Mouse (Mus musculus) embryo, embryonic 9.5 days (tissue): ENCODE data around the gene Blnk.
A peak's percentile ranks its signal among the peaks of the same experiment; 100 is the strongest.

ENCODE experiments used
- DNase-seq: peaks from one replicate; pipeline ENCODE4 v3.0.0-alpha.2; 2017; ENCODE audit errors: extremely low spot score

The Blnk gene

DNA sequence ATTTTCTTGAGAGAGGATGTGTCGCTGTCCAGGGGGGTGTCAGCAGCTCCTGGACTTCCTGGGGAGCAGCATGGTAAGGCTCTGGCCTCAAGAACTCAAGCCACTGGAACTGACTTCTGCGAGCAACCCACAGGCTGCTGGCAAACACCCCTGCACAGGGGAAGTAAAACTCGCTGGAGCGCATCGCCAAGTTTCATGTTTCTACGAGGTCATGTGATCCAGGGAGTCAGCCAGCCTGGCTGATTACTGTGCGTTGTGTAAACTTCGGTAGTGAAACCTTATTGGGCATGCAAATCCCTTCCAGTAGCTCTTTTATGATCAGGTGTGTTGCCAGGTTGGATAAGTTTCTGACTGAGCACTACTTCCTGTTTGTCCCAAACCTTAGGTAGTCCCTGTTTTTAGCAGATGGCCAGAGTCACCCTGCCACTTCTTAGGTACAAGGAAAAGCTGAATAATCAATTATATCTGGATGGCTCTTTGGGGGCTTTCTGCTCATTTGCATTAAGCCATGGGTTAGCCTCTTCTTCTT is at the start of gene Blnk:
Gene Blnk (minus strand): TSS at position 479 of the 529 bp plus-strand sequence.
- DNase-seq: no peak

DNA sequence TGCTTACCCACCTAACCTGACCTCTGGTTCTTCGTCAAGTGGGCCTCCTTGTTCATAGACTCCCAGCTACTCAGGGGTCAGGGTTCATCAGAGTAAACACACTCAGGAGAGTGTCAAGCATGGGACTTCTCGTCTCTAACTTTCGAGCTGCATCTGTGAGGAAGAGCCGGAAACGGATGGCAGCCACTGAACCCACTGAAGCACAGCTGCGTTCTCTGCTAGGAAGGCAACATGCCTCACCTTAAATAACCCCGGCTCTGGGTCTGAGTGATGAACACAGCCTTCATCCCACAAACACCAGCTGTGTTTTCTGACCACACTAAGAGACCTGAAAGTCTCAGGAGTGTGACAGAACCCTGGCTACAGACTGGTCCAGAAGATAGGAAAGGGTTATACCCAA is 44.8 kb upstream of the Blnk start:
- no peak for DNase-seq

DNA sequence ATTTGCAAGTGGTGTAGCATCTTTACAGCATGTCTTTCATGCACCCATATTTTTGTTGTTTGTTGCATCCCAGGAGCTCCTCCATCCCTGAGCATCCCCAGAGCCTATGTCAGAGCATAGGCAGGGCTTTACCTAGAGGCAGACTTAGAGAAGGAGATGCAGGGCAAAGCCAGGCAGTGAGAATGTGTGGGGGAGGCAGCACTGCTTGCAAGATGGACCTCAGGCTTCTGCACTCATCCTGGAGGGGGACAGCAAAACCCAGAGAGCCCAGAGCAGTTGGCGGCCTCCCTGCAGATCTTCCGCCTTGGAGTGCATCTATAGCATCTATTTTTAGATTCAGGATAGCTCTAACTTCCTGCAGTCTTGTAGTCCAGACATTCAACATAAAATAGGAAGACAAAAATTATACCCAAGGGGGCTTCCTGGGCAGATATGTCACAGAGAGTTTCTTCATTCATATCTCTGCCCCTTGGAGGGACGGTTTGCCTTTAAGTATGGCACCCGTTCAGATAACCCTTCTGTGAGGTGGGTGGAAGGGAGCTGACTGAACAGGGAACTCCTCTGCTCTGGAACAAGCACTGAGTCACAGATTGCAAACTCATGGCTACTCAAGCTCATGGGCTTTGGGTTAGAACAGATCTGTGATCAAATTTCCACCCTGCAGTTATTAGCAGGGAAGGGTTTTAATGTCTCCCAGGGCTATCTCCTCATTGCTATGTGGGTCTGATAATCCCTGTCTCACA is 41.6 kb upstream of the Blnk start:
- no peak for DNase-seq

DNA sequence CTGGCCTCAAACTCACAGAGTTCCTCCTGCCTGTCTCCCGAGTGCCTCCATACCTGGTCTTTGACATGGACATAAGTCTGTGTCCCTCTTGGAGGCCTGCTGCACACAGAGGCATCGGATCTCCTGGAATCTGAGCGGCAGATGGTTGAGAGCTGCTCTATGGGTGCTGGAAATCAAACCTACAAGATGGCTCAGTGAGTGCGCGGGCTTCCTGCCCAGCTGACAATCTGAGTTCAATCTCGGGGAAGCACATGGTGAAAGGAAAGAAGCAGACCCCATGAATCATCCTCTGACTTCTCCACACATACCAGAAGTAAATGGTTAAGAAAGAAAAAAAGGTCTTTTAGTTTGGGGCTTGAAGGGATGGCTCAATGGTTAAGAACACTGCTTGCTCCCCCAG is 37.5 kb upstream of the Blnk start:
- no peak for DNase-seq

DNA sequence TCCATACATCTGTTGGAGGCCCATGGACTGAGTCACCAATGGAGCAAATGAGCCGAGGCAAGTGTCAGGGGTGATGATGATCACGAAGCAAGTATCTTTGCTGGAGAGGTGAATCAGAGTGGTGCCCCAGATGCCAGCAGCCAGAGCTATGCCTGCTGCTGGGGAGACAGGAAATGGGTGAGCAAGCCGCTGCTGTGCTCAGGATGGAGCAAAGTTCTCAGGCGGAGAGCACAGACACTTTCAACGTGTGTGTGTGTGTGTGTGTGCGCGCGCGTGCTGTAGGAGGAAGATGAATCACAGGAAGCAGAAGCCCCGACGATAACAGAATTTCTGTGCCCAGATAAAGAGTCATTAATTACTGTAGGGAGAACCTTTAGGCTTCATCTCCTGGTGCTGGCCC is 36.7 kb upstream of the Blnk start:
- no peak for DNase-seq

DNA sequence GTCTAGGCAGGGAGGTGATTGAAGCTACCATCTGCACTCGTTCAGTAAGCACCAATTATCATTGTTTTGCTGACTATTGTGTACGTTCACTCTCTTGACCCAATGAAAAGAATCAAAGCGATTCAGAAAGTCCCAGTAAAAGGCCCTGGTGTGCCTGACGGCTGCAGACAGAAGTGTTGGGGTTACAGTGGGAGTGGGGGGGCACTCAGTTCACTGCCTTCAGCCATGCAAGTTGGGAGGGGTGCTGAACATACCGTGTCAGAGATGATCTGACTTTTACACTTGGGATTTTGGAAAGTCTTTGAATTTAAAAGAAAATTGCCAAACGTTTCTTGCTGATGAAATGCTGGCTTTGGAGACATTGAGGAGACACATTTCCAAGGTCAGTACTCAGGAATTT is 35.8 kb upstream of the Blnk start:
- DNase-seq: no peak

DNA sequence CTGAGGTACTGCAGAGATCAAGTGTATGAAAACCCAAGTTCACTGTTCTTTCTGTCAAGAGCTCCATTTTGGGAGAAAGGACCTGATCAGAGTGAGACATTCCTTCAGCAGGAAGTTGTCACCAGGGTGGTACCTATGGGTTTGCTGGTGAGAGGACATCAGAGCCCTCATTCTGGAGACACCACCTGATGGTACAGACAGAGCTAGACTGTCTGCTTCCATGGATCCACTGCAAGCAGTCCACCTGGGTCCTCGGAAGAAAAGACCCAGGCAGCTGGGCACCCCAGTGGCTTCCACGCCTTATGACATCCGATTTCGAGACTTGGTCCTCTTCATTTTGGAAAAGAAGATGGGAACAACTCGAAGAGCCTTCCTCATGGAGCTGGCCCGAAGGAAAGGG is 34.9 kb upstream of the Blnk start, which contains the start of gene Dntt:
Gene Dntt (plus strand): TSS at position 57 of the 400 bp plus-strand sequence.
- DNase-seq: no peak

DNA sequence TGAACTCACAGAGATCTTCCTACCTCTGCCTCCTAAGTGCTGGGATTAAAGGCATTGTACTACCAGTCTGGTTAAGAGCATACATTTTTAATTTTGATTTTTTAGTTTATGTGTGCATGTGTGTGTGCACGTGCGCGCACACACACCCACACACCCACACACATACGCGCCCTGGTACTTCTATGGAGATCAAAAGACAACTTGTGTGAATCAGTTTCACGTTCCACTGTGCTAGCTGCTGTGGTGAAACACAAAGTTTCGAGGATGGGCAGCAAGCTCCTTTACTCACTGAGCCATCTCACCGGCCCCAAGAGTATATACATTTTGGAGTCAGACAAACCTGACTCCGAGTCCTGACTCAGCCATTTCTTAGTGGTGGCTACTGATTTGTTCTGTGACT is 33.3 kb upstream of the Blnk start:
- DNase-seq: no peak

DNA sequence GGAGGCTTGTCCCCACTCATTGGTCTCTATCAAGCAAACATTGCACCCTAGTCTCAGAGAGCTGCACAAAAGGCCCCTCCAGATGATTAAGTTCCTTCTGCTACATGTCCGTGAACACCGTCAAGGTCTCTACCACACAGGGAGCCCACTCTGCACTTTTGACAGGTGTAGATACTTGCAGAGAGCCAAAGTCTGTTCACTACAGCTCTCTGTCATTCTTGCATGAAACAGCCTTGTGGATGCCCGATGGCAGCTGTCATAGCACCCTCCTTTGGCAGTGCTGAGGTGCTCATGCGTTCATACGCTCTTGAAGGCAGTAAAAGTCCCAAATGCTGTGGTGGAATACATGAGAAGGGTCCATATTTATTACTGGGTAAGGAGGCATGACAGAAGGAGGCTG is 32.7 kb upstream of the Blnk start:
- no peak for DNase-seq

DNA sequence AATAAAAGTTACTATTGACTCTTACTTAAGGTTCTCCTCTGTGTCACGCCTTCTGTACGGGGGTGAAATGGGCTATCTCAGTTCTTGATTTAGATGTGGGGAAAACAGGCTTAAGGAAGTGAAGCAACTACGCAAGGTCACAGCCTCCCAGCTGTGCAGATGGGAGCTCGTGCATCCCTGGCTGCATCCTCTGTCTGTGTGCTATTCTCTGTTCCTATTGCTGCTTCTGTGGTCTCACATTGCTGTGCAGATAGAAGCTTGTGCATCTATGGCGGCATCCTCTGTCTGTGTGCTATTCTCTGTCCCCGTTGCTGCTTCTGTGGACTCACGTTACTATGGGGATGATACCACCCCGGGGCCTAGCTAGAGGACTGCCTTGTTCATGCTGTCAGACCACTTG is 32.2 kb upstream of the Blnk start:
- DNase-seq: no peak

DNA sequence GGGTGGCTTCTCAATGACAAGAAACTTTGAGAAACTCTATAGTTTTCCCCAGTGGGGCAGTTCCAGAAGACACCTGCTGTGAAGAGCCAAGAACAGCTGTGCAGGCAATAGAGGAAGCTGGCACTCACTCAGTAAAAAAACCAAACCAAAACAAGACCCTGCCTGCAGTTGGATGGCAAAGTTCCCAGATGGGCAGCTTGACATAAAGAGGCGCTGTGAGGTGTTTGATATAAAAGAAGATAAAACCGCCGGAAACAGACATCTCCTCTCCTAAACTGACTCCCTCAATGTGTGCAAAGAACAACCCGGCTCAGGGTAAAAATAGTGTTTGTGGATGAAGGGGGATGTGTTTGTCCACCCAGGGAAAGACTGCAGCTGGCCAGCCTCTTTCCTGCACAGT is 27.9 kb upstream of the Blnk start:
- DNase-seq: no peak

DNA sequence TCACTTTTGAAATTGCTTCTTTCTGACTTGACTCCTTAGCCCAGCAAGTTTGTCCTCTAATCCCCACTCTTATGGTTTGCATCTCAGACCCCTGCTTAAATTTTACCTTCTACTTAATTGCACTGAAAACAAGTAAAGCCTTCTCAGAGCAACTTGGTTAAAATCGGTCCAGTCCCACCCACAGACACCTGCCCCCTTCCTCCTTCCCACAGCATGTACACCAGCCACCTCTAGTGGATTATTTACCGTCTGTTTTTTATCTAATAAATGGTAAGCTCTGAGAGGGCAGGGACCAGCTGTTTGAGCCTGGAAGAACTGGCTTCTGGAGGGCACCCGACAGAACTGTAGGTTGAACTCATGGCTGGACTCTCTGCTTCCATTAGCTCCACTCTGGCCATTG is 26.2 kb upstream of the Blnk start:
- no peak for DNase-seq

DNA sequence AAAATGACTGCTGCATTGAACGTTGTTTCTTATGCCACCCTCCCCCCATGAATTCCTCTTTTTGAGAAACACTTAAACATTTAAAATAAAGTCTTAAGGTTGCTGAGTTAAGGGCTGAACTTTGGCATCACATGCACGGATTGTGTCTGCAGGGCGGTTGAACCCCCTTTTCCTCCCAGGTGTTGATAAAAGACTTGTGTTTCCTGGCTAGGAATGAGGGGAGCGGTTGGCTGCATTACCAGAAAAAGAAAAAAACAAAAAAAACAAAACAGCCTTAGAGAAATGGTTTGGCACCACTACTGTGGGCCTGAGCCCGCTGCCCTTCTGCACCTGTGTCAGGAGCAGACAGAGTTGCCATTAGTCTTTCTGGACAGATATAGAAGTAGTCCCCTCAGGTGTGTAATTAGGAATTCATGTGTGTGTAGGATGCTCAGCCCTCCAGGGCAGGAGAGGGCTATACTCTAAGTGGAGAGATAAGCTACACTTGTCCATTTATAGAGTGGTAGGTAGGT is 24.9 kb upstream of the Blnk start:
- no peak for DNase-seq

DNA sequence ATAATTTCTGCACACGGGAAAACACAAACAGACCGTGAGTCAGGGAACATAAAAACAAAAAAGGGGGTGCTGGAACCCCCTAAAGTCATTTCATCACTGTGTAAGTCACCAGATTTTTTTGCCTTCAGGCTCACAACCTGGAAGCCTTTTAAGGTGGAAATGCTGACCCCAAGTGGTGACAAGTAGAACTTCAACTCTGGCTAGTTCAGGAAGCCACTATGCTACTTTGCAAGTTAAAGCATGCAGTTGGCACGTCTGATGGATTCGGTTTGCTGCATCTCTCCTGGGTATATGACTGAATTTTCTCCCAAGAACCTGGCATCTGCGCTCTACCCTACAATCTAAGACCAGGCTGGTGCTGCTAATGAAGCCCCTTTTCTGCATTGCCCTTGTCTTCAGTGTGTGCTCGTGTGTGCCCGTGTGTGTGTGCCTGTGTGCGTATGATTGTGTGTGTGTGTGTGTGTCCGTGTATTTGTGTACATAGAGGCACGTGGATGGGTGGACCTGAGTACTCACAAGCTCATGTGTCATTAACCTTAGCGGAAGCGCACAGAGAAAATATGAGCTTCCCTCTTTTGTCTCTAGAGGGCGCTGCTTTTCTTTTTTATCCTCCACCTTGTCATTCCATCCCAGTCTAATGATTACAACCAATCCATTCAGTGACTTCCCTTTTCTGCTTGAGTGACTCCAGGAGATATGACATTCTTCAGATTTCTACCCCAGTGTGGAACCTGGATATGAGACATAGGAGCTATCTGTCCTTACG is 21.8 kb upstream of the Blnk start:
- DNase-seq: peak; percentile 50

DNA sequence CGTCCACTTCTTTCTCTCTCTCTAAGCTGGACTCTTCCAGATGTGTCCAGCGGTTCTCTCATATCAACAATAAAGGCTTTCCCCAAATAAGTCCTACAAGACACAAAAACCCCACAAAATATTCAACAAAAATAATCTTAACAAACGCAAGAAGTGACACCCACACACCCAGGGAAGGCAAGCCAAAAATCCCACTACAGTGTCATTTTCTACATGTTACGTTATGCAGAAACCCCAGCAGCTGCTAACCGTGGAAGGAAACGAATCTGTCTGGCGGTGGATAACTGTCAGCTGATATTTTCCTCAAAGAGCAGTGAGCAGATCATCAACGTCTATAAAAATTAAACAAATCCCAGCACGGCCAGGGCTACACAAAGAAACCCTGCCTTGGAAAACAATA is 19.7 kb upstream of the Blnk start:
- DNase-seq: no peak

DNA sequence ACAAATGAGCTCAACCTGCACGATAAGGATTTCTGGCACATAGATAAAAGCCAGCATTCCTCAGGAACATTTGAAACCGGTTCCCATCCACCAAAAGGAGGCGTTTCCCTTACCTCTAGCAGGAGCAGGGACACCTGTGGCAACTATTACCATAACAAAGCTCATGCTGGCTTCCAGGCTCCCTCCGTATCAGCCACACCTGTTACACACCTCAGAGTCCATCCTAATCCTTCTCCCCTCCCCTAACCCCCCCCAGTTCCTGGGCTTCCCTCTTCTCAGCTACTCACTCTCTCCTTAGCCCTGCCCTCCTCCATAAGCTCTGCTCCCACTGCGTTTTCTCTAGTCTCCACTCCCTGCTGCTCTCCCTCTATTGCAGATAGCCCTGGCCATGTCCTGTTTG is 19.3 kb upstream of the Blnk start:
- DNase-seq: no peak

DNA sequence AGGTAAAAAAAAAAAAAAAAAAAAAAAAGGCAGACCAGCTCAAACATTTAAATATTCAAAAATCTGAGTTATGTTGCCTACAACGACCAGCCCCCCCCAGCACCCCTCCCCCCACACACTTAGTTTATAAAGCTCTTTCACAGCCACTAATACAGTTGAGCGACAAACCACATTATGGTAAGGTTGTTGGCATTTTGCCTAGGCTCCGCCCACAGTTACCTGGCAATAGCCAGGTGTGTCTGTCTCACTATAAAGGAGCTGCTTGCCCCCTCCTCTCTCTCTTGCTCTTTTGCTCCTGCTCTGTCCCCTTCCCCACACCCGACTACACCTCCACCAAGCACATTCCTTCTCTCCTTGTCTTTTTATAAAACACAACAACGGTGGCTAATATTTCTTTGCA is 17.3 kb upstream of the Blnk start:
- DNase-seq: no peak

DNA sequence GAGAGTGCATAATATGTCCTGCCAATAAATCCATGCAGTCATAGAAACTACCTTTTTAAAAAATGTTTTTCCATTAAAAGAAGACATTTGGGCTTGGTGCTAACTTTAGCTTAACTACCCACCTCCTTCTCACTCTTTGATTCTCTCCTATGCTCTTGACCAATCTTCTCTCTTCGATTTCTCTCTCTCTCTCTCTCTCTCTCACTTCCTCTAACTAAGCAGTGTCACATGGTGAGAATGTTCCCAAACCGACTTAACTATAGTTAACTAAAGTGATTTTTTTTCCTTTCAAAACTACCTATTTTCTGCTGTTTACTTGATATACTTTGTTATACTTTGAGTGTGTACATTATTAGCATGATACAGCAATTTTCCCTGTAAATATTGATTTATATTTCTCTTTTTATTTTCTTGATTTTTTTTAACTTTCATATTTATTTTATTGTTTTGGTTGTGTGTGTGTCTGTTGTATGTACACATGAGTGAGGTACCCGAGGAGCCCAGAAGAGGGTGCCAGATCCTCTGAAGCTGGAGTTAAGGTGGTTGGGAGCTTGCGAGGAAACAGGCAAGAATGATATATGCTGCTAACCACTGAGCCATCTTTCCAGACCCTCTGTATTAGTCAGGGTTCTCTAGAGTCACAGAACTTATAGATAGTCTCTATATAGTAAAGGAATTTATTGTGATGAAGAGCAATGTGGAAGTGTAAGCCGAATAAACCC is 14.5 kb upstream of the Blnk start:
- no peak for DNase-seq

DNA sequence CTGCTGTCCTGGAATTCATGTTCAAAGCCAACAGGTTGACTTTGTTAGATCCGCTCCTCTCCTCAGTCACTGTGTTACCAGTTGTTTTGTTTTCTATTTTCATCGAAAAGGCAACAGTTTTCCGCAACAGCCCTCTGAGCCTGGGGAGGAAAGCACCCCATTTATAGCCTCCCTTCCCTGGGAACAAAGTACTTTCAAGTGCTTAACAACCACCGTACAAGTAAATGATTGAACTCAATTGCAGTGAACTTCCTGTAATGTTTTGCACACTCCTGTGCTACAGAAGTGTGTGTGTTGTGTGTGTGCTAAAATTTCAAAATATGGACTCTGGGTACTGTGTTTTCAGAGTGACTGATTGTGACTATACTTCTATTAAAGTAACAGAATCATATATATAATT is 13.4 kb upstream of the Blnk start:
- no peak for DNase-seq

DNA sequence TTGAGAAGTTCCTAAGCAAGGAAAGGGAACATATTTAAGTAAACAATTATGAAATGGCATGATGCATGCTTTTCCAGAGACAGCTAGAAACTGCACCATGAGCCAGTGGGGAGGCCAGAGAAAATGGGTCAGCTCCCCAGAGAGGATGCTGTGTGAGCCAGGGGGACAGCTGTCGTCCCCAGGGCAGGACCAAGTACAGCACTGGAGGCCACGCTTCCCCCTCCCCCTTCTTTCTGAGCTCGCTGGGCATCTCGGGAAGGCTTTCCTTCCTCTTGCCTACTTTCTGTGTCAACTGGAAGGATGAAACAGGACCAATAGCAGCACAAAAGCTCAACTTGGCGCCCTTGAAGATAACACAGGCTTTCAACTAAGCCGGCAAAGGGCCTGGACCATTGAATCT is 13.0 kb upstream of the Blnk start:
- DNase-seq: no peak

DNA sequence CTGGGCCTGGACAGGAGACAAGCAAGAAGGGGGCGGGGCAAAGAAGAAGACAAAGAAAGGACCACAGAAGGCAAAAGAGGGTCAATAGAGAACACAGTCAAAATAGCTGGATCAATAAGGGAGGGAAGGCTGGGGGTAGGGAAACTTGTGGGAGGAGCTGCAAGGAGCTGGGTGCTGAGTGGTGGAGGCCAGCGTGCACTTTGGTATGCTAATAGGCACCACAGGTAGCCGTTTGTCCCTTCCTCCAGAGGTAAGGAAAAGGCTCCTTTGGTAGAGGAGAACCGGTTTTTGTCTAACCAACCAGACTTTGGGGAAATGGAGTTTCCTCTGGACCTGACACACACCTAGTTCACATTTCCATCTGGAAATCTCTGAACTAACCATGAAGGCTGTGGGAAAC is 12.3 kb upstream of the Blnk start:
- no peak for DNase-seq

DNA sequence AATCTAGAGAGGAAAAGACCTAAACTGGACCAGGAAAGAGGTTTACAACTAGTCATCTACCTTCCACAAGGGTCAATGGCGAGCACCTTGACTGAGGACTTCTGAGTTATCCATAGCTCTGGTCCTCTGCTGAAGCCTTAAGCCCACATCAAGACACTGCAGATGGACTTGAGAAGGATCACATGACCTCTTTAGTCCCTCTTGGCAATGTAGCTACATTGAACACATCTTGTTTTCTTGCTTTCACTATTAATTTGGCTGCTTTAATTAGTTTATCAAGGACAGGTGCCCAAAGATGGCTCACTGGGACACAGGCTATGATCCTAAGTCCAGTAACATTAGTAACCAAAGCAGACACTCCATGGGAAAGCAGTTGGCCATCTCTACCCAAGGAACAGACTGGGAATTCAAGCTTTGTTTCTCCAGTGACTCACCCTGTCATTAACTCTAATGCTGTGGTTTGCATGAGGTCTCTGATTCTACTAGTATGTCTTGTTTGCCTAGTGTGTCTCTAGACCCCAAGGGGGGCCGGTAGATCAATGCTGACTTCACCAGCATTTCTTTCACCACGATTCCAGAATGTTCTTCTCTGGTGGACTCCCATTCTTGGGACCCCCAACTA is 9.5 kb upstream of the Blnk start:
- no peak for DNase-seq
